8 mouse cellular contexts compared by ENCODE assay signal in the genomic region with DNA sequence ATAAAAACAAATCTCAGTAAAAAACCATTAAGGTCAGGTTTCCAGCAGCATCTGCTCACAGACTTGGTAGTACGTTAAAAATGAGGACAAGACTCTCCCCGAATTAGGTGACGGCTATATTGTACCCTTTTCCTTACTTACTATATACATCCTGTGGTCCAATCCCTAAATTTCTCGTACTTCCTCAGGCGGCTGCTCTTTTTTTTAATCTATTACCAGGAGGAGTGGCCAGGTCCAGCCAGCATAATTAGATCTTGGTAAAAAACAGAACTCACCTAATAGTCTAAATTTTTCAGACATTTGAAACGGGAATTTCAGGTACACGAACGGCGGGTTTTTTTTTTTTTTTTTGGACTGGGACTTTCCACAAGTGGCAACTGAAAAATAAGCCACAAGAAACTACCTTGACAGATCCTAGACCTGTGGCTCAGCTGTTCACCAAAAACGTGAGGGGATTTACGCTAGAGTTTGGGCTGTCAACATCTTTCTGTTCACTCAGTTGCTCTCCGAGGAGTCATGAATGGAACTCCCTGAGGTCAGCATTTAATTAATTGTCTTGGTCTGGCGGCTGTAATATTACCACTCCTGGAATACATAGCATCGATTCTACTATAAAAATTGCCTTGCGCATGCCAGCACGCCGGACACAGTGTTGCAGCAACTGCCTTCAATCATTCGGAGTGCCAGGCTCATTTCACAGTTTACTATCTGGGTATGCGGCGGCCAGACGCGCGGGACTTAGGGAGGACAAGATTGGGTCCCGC. TPM values are rescaled to one million over a fixed set of nuclear protein-coding genes. Genes with fewer than 3 reads are reported as not detected.
DNase-seq lines count a peak whose midpoint lies in the region; ATAC-seq and TF ChIP-seq lines count a peak whose summit lies in the region.

No protein-coding gene starts in this region.

- TF ChIP-seq POLR2A in kidney, adult 2 months (IDR thresholded peaks at IDR 0.05; ENCODE audit: low read depth, low read length): no peak
- no peak for TF ChIP-seq POLR2A in MEL (IDR thresholded peaks at IDR 0.05; ENCODE audit: control insufficient read depth in 1 of 2, insufficient read depth in 1 of 2, low read depth in 1 of 2, low read length in 2 of 2, poor library complexity in 1 of 2)

- peaks cover 29% of the 10 kb centered on the region for H3K4me1 ChIP-seq in kidney, adult 2 months (ENCODE audit: control insufficient read depth, insufficient read depth, low read length)
- H3K4me1 ChIP-seq in MEL (ENCODE audit: control insufficient read depth in 1 of 2, insufficient read depth in 2 of 2, low read length in 2 of 2): peaks cover 6 to 31% of the 10 kb centered on the region in 2 experiments
- peaks cover 58% of the 10 kb centered on the region for H3K4me1 ChIP-seq in hindbrain, embryonic 13.5 days (replicated peaks)
- peaks cover 66% of the 10 kb centered on the region for H3K4me1 ChIP-seq in midbrain, embryonic 13.5 days (replicated peaks)

- ATAC-seq in hindbrain, embryonic 13.5 days (ENCODE audit: low FRiP score): no peak
- no peak for ATAC-seq in midbrain, embryonic 13.5 days
- no peak for ATAC-seq in megakaryocyte progenitor cell, adult 5-6 weeks (replicated peaks; ENCODE audit: poor library complexity)

- no peak for TF ChIP-seq RAD21 in MEL (IDR thresholded peaks at IDR 0.05; ENCODE audit: low read depth, low read length)

- peak overlapping the region; percentile 62 for H3K9ac ChIP-seq in MEL (ENCODE audit: control insufficient read depth, low read depth, low read length, poor library complexity, severe bottlenecking)
- peak overlapping the region; percentile 3; the same call in 1 of the 2 replicates for H3K9ac ChIP-seq in hindbrain, embryonic 13.5 days
- no peak overlapping the region for H3K9ac ChIP-seq in midbrain, embryonic 13.5 days (replicated peaks)

- peak overlapping the region; percentile 59 for H3K4me2 ChIP-seq in hindbrain, embryonic 13.5 days
- H3K4me2 ChIP-seq in midbrain, embryonic 13.5 days (replicated peaks): peak overlapping the region; percentile 62

- TF ChIP-seq EP300 in MEL (IDR thresholded peaks at IDR 0.05; ENCODE audit: low read depth in 1 of 2, low read length in 2 of 2): no peak

- no peaks in the 10 kb centered on the region for H3K27me3 ChIP-seq in kidney, adult 2 months (replicated peaks; ENCODE audit: control insufficient read depth, insufficient read depth, low read length)
- no peaks in the 10 kb centered on the region for H3K27me3 ChIP-seq in MEL (ENCODE audit: control insufficient read depth in 1 of 2, insufficient read depth in 2 of 2, low read length in 2 of 2)
- no peaks in the 10 kb centered on the region for H3K27me3 ChIP-seq in hindbrain, embryonic 13.5 days
- H3K27me3 ChIP-seq in midbrain, embryonic 13.5 days: no peaks in the 10 kb centered on the region

- no peaks in the 10 kb centered on the region for H3K9me3 ChIP-seq in MEL (replicated peaks; ENCODE audit: insufficient read depth, low read length)
- no peaks in the 10 kb centered on the region for H3K9me3 ChIP-seq in hindbrain, embryonic 13.5 days
- no peaks in the 10 kb centered on the region for H3K9me3 ChIP-seq in midbrain, embryonic 13.5 days

- WGBS in kidney, adult 2 months: 6% methylated on average over 24 of the region's 24 CpGs
- WGBS in hindbrain, embryonic 13.5 days: 18% methylated on average over 24 of the region's 24 CpGs
- WGBS in midbrain, embryonic 13.5 days: 16% methylated on average over 24 of the region's 24 CpGs

- peak overlapping the region; percentile 39; the same call in 1 of the 2 replicates for H3K4me3 ChIP-seq in kidney, adult 2 months (ENCODE audit: insufficient read depth, low read depth, low read length)
- H3K4me3 ChIP-seq in MEL (ENCODE audit: control insufficient read depth in 1 of 2, insufficient read depth in 1 of 2, low read depth in 2 of 2, low read length in 2 of 2): peak overlapping the region; percentile 50 to 69
- H3K4me3 ChIP-seq in hindbrain, embryonic 13.5 days: peak overlapping the region; percentile 70
- H3K4me3 ChIP-seq in midbrain, embryonic 13.5 days (replicated peaks): peak overlapping the region; percentile 90

- no peak for TF ChIP-seq CTCF in kidney, adult 2 months (conservative IDR thresholded peaks at IDR 0.05; ENCODE audit: insufficient read depth, insufficient read length, low read depth, low read length)
- TF ChIP-seq CTCF in MEL (IDR thresholded peaks at IDR 0.05 in 2 of 3, conservative IDR thresholded peaks at IDR 0.05 in 1 of 3; ENCODE audit: control insufficient read depth in 1 of 3, insufficient read depth in 1 of 3, low read depth in 2 of 3, low read length in 3 of 3, poor library complexity in 1 of 3, severe bottlenecking in 1 of 3): no peak

- H3K36me3 ChIP-seq in kidney, adult 2 months (ENCODE audit: control insufficient read depth, insufficient read depth, low read length): no peaks in the 10 kb centered on the region
- H3K36me3 ChIP-seq in MEL (ENCODE audit: control insufficient read depth in 1 of 2, insufficient read depth in 2 of 2, low read length in 2 of 2): peaks cover 0 to 39% of the 10 kb centered on the region in 2 experiments; a peak in 2 of 4 replicates
- H3K36me3 ChIP-seq in hindbrain, embryonic 13.5 days: peaks cover 7% of the 10 kb centered on the region; the same call in 1 of the 2 replicates
- peaks cover 8% of the 10 kb centered on the region for H3K36me3 ChIP-seq in midbrain, embryonic 13.5 days

- H3K79me2 ChIP-seq in MEL (ENCODE audit: control insufficient read depth, insufficient read depth, low read length, poor library complexity): peaks cover 65% of the 10 kb centered on the region

- no peak overlapping the region for H3K27ac ChIP-seq in kidney, adult 2 months (ENCODE audit: insufficient read depth, low read depth, low read length)
- H3K27ac ChIP-seq in MEL (ENCODE audit: control insufficient read depth, low read depth, low read length): peak overlapping the region; percentile 73
- peak overlapping the region; percentile 91 for H3K27ac ChIP-seq in hindbrain, embryonic 13.5 days
- peak overlapping the region; percentile 66 for H3K27ac ChIP-seq in midbrain, embryonic 13.5 days

- no peak for DNase-seq in kidney, adult 2 months
- no peak for DNase-seq in kidney, postnatal 10 days
- peak; percentile 58 for DNase-seq in MEL (ENCODE audit: low read depth, low spot score)
- DNase-seq in embryo, embryonic 9.5 days (ENCODE audit: extremely low spot score): no peak
- DNase-seq in cerebellum, adult 18-20 months: no peak

TF ChIP-seq in MEL, 35 proteins besides CTCF, POLR2A, EP300 and RAD21 (continues in another document):
- TF ChIP-seq BHLHE40 (IDR thresholded peaks at IDR 0.05; ENCODE audit: borderline replicate concordance, low read depth, low read length): peak; percentile 63; the same call in 1 of the 2 replicates

RNA-seq across cellular contexts. Expression of a gene that starts 0.8 kb away (rescaled TPM):
- polyA plus RNA-seq in kidney, adult 2 months (2012; rRNA removed): 29.9 and 35.3 TPM in 2 replicates
- total RNA-seq in MEL (2012; rRNA removed): 41.9 and 50.3 TPM in 2 replicates
- polyA plus RNA-seq in MEL (2012; ENCODE audit: insufficient read depth in 1 of 2, insufficient read length in 2 of 2, low read depth in 1 of 2, low replicate concordance in 2 of 2, missing spikeins in 1 of 2): 10 to 100 TPM in 1 of 2 experiments, not detected in 1; 92.2 TPM
- 44.8 and 45.2 TPM in 2 replicates for polyA plus RNA-seq in hindbrain, embryonic 13.5 days (2015; fragmentation: Nextera tagmentation; extraction: Ambion mirVana)
- polyA plus RNA-seq in midbrain, embryonic 13.5 days (2015; fragmentation: Nextera tagmentation; extraction: Ambion mirVana): 42.6 and 49.1 TPM in 2 replicates
- total RNA-seq in megakaryocyte progenitor cell, adult 5-6 weeks (2015): 31.0 and 34.5 TPM in 2 replicates
- 48.2 and 58.6 TPM in 2 replicates for total RNA-seq in megakaryocyte progenitor cell, adult 5-6 weeks (2017)

RNA-seq across cellular contexts. Expression of a gene that starts 2.1 kb away (rescaled TPM):
- 19.5 and 19.9 TPM in 2 replicates for polyA plus RNA-seq in kidney, adult 2 months (2012; rRNA removed)
- 37.8 and 47.2 TPM in 2 replicates for total RNA-seq in MEL (2012; rRNA removed)
- polyA plus RNA-seq in MEL (2012; ENCODE audit: insufficient read depth in 1 of 2, insufficient read length in 2 of 2, low read depth in 1 of 2, low replicate concordance in 2 of 2, missing spikeins in 1 of 2): 10 to 100 TPM in 1 of 2 experiments, not detected in 1; 46.5 TPM
- 19.1 and 20.2 TPM in 2 replicates for polyA plus RNA-seq in hindbrain, embryonic 13.5 days (2015; fragmentation: Nextera tagmentation; extraction: Ambion mirVana)
- 18.4 and 20.6 TPM in 2 replicates for polyA plus RNA-seq in midbrain, embryonic 13.5 days (2015; fragmentation: Nextera tagmentation; extraction: Ambion mirVana)
- 16.0 and 18.9 TPM in 2 replicates for total RNA-seq in megakaryocyte progenitor cell, adult 5-6 weeks (2015)
- total RNA-seq in megakaryocyte progenitor cell, adult 5-6 weeks (2017): 25.1 and 26.2 TPM in 2 replicates

RNA-seq across cellular contexts. Expression of a gene that starts 19.2 kb away (rescaled TPM):
- 38.2 and 52.5 TPM in 2 replicates for polyA plus RNA-seq in kidney, adult 2 months (2012; rRNA removed)
- 161 and 174 TPM in 2 replicates for total RNA-seq in MEL (2012; rRNA removed)
- 100 to 1,000 TPM; 281 to 829 TPM for polyA plus RNA-seq in MEL (2012; ENCODE audit: insufficient read depth in 1 of 2, insufficient read length in 2 of 2, low read depth in 1 of 2, low replicate concordance in 2 of 2, missing spikeins in 1 of 2)
- 246 and 253 TPM in 2 replicates for polyA plus RNA-seq in hindbrain, embryonic 13.5 days (2015; fragmentation: Nextera tagmentation; extraction: Ambion mirVana)
- polyA plus RNA-seq in midbrain, embryonic 13.5 days (2015; fragmentation: Nextera tagmentation; extraction: Ambion mirVana): 254 and 260 TPM in 2 replicates
- total RNA-seq in megakaryocyte progenitor cell, adult 5-6 weeks (2015): 197 and 207 TPM in 2 replicates
- 85.1 and 112 TPM in 2 replicates for total RNA-seq in megakaryocyte progenitor cell, adult 5-6 weeks (2017)

RNA-seq across cellular contexts. Expression of a gene that starts 30.8 kb away (rescaled TPM):
- polyA plus RNA-seq in kidney, adult 2 months (2012; rRNA removed): 12.0 and 15.1 TPM in 2 replicates
- 29.6 and 34.3 TPM in 2 replicates for total RNA-seq in MEL (2012; rRNA removed)
- 10 to 100 TPM in 1 of 2 experiments, not detected in 1; 56.2 TPM for polyA plus RNA-seq in MEL (2012; ENCODE audit: insufficient read depth in 1 of 2, insufficient read length in 2 of 2, low read depth in 1 of 2, low replicate concordance in 2 of 2, missing spikeins in 1 of 2)
- 84.2 and 85.8 TPM in 2 replicates for polyA plus RNA-seq in hindbrain, embryonic 13.5 days (2015; fragmentation: Nextera tagmentation; extraction: Ambion mirVana)
- 92.4 and 94.9 TPM in 2 replicates for polyA plus RNA-seq in midbrain, embryonic 13.5 days (2015; fragmentation: Nextera tagmentation; extraction: Ambion mirVana)
- 13.8 and 19.0 TPM in 2 replicates for total RNA-seq in megakaryocyte progenitor cell, adult 5-6 weeks (2015)
- total RNA-seq in megakaryocyte progenitor cell, adult 5-6 weeks (2017): 47.9 and 65.2 TPM in 2 replicates

RNA-seq across cellular contexts. Expression of a gene that starts 31.1 kb away (rescaled TPM):
- polyA plus RNA-seq in kidney, adult 2 months (2012; rRNA removed): 1.3 and 1.5 TPM in 2 replicates
- 0.35 and 0.39 TPM in 2 replicates for total RNA-seq in MEL (2012; rRNA removed)
- polyA plus RNA-seq in MEL (2012; ENCODE audit: insufficient read depth in 1 of 2, insufficient read length in 2 of 2, low read depth in 1 of 2, low replicate concordance in 2 of 2, missing spikeins in 1 of 2): under 1 TPM in 1 of 2 experiments, not detected in 1; 0.60 TPM
- 5.4 and 5.6 TPM in 2 replicates for polyA plus RNA-seq in hindbrain, embryonic 13.5 days (2015; fragmentation: Nextera tagmentation; extraction: Ambion mirVana)
- polyA plus RNA-seq in midbrain, embryonic 13.5 days (2015; fragmentation: Nextera tagmentation; extraction: Ambion mirVana): 6.8 and 6.9 TPM in 2 replicates
- total RNA-seq in megakaryocyte progenitor cell, adult 5-6 weeks (2015): 0.61 and 1.5 TPM in 2 replicates
- total RNA-seq in megakaryocyte progenitor cell, adult 5-6 weeks (2017): 0.92 and 1.4 TPM in 2 replicates

Comparison
In these comparisons a context has a peak if more than half of its experiments do, and no peak if none do; other contexts are left out.
1. H3K4me3 ChIP-seq: peak in every context shown above with its lines; median percentile 90 in midbrain, embryonic 13.5 days; 70 in hindbrain, embryonic 13.5 days; 60 in MEL; 39 in kidney, adult 2 months.